Mouse (Mus musculus): ENCODE measurements around the gene Morc3. TPM values are rescaled to one million over a fixed set of nuclear protein-coding genes. Genes with fewer than 3 reads are reported as not detected.
A peak's percentile ranks its signal among the peaks of the same experiment; 100 is the strongest.

Morc3 gene
- polyA plus RNA-seq, 1 experiment from 2014 or later: 32.7 TPM

DNA sequence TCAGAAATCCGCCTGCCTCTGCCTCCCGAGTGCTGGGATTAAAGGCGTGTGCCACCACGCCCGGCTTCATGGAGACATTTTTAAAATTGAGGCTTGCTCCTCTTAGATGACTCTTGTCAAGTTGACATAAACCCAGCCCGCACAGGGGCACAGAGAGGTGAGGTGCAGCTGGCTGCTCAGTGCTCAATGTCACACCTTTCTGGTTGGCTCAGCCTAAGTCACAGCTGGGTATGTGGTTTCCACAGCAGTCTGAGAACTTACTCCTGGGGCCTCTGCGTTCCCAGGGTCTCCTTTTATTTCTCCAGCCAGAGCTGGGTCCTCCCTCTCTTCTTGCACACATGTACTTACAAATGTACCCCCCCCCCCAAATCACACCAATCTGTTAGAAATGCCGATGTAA is 76.3 kb downstream of the Morc3 start:
- Histone ChIP-seq H3K27me3 (ENCODE audit: control insufficient read depth, insufficient read depth, low read depth, low read length) (no peaks in the 10 kb centered on the region), H3K36me3 (ENCODE audit: control insufficient read depth, insufficient read depth, low read length) (no peaks in the 10 kb centered on the region), H3K9me3 (replicated peaks; ENCODE audit: control insufficient read depth, low read length, poor library complexity, severe bottlenecking) (no peaks in the 10 kb centered on the region), H3K4me2 (ENCODE audit: low read length) (no peak overlapping the region), H3K9ac (ENCODE audit: low read depth, low read length) (no peak overlapping the region), H3K27ac (ENCODE audit: low read length) (no peak overlapping the region), H3K4me3 (ENCODE audit: low read depth, low read length) (no peak overlapping the region), H3K4me1 (ENCODE audit: control insufficient read depth, insufficient read depth, low read length) (no peaks in the 10 kb centered on the region)
- ATAC-seq: no peak
- 98% methylated on average over 8 of the region's 8 CpGs for WGBS

DNA sequence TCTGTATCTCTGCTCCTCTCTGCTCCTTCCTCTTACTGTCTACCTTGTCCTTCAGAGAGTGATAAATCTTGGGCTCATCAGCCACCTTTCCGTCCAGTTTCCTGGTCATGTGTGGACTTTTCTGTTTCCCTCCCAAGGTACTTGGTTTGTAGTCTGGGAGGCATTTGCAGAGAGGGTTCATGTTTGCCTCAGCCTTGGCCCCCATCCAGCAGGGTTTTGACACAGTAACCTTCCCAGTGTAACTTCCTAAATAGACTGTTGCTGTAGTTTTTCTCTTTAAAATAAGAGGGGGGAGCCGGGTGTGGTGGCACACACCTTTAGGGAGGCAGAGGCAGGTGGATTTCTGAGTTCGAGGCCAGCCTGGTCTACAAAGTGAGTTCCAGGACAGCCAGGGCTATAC is 78.0 kb downstream of the Morc3 start:
- no peaks in the 10 kb centered on the region for H3K9me3 ChIP-seq (replicated peaks; ENCODE audit: control insufficient read depth, low read length, poor library complexity, severe bottlenecking)
- H3K4me3 ChIP-seq (ENCODE audit: low read depth, low read length): no peak overlapping the region
- no peak overlapping the region for H3K9ac ChIP-seq (ENCODE audit: low read depth, low read length)
- no peaks in the 10 kb centered on the region for H3K27me3 ChIP-seq (ENCODE audit: control insufficient read depth, insufficient read depth, low read depth, low read length)
- H3K36me3 ChIP-seq (ENCODE audit: control insufficient read depth, insufficient read depth, low read length): no peaks in the 10 kb centered on the region
- H3K27ac ChIP-seq (ENCODE audit: low read length): no peak overlapping the region
- no peak overlapping the region for H3K4me2 ChIP-seq (ENCODE audit: low read length)
- WGBS: 87% methylated on average over 3 of the region's 3 CpGs
- no peaks in the 10 kb centered on the region for H3K4me1 ChIP-seq (ENCODE audit: control insufficient read depth, insufficient read depth, low read length)
- ATAC-seq: no peak

DNA sequence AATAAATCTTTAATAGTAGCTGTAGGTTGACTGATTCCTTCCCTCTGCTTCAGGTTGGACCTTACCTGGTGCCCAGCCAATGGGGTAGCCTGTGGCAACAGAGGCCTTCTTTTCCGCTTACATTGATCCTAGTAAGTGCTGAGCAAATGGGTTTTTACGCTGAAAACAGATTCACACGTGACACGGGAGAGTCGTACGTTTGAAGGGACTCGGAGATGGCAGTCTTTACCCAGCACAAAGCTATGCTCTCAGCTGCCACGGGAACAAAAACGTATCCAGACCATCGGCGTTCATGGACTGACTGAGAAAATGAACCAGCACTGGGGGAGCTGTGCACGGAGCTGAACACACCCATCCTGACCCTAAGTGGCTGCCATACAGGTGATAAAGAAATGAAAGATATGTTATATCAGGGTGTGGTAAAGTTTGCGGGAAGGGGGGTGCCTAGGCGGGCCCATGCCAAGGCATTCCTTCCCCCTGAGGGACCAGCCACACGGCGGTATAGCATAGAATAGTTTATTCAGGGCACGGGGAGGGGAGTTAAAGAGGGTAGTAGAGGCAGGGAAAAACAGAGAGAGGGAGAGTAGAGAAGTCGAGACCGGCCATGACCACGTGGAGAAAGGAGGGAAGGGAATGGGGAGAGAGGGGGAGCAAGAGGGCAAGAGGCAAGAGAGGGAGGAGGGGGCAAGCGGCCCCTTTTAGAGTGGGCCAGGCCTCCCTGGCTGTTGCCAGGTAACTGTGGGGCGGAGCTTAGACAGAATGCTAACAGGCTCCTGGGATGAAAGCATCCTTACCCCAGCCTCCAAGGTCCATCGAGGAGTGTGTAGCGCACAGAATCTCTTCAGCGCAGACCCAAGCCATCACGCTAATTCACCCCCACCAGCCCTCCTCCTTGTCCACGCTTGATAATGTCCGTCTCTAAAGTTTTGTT is 79.1 kb downstream of the Morc3 start:
- no peak overlapping the region for H3K4me3 ChIP-seq (ENCODE audit: low read depth, low read length)
- H3K36me3 ChIP-seq (ENCODE audit: control insufficient read depth, insufficient read depth, low read length): no peaks in the 10 kb centered on the region
- no peak overlapping the region for H3K27ac ChIP-seq (ENCODE audit: low read length)
- ATAC-seq: no peak
- 69% methylated on average over 28 of the region's 28 CpGs for WGBS
- H3K9ac ChIP-seq (ENCODE audit: low read depth, low read length): no peak overlapping the region
- H3K4me1 ChIP-seq (ENCODE audit: control insufficient read depth, insufficient read depth, low read length): no peaks in the 10 kb centered on the region
- H3K9me3 ChIP-seq (replicated peaks; ENCODE audit: control insufficient read depth, low read length, poor library complexity, severe bottlenecking): no peaks in the 10 kb centered on the region
- H3K4me2 ChIP-seq (ENCODE audit: low read length): no peak overlapping the region
- no peaks in the 10 kb centered on the region for H3K27me3 ChIP-seq (ENCODE audit: control insufficient read depth, insufficient read depth, low read depth, low read length)

DNA sequence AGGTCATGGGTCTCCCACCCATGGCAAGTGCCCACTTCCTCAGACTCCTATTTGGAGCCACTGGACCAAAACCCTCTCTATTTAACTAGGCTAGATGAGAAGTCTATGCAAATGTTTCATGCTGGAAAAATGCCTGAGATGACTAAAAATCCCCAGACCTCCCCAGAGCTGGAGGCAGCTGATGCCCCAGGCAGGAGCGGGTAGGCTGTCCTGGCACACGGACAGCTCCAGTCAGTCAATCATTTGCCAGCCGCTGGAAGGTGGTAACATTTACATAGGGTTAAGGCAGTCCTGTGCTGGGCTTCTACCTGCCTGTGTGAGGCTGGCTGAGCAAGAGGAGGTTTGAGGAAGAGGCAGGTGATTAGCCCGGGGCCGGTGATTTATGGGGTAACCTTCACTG is 80.2 kb downstream of the Morc3 start:
- no peak for ATAC-seq
- WGBS: 82% methylated on average over 5 of the region's 5 CpGs
- no peak overlapping the region for H3K4me3 ChIP-seq (ENCODE audit: low read depth, low read length)
- H3K9ac ChIP-seq (ENCODE audit: low read depth, low read length): no peak overlapping the region
- H3K36me3 ChIP-seq (ENCODE audit: control insufficient read depth, insufficient read depth, low read length): no peaks in the 10 kb centered on the region
- no peaks in the 10 kb centered on the region for H3K27me3 ChIP-seq (ENCODE audit: control insufficient read depth, insufficient read depth, low read depth, low read length)
- no peaks in the 10 kb centered on the region for H3K9me3 ChIP-seq (replicated peaks; ENCODE audit: control insufficient read depth, low read length, poor library complexity, severe bottlenecking)
- no peaks in the 10 kb centered on the region for H3K4me1 ChIP-seq (ENCODE audit: control insufficient read depth, insufficient read depth, low read length)
- H3K4me2 ChIP-seq (ENCODE audit: low read length): no peak overlapping the region
- H3K27ac ChIP-seq (ENCODE audit: low read length): no peak overlapping the region

DNA sequence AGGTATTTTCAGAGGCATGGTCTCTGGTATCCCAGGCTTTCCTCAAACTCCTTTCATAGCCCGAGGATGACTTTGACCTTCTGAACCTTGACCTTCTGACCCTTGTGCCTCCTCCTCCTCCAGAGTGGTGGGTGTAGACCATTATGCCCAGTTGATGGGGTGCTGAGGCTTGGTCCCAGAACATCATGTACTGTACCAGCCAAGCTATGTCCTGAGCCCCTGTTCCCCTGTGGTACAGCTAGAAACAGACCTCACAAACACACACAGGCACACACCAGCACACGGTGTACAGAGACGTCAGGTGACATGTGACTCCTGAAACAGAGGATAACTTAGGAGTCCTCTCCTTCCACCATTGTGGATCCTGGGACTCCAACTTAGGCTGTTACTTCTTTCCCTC is 80.9 kb downstream of the Morc3 start:
- Histone ChIP-seq H3K4me1 (ENCODE audit: control insufficient read depth, insufficient read depth, low read length) (no peaks in the 10 kb centered on the region), H3K36me3 (ENCODE audit: control insufficient read depth, insufficient read depth, low read length) (no peaks in the 10 kb centered on the region), H3K9ac (ENCODE audit: low read depth, low read length) (no peak overlapping the region), H3K27me3 (ENCODE audit: control insufficient read depth, insufficient read depth, low read depth, low read length) (no peaks in the 10 kb centered on the region), H3K27ac (ENCODE audit: low read length) (no peak overlapping the region), H3K4me3 (ENCODE audit: low read depth, low read length) (no peak overlapping the region), H3K9me3 (replicated peaks; ENCODE audit: control insufficient read depth, low read length, poor library complexity, severe bottlenecking) (no peaks in the 10 kb centered on the region), H3K4me2 (ENCODE audit: low read length) (no peak overlapping the region)
- WGBS: 72% methylated on average over 3 of the region's 3 CpGs
- ATAC-seq: no peak

- no peak overlapping the region for H3K9ac ChIP-seq (ENCODE audit: low read depth, low read length)
- H3K27ac ChIP-seq (ENCODE audit: low read length): no peak overlapping the region
- H3K27me3 ChIP-seq (ENCODE audit: control insufficient read depth, insufficient read depth, low read depth, low read length): no peaks in the 10 kb centered on the region
- H3K4me1 ChIP-seq (ENCODE audit: control insufficient read depth, insufficient read depth, low read length): peaks cover 3% of the 10 kb centered on the region; the same call in 1 of the 2 replicates
- no peak for ATAC-seq
- H3K4me3 ChIP-seq (ENCODE audit: low read depth, low read length): no peak overlapping the region
- WGBS: 77% methylated on average over 10 of the region's 10 CpGs
- H3K9me3 ChIP-seq (replicated peaks; ENCODE audit: control insufficient read depth, low read length, poor library complexity, severe bottlenecking): no peaks in the 10 kb centered on the region
- H3K4me2 ChIP-seq (ENCODE audit: low read length): no peak overlapping the region
- no peaks in the 10 kb centered on the region for H3K36me3 ChIP-seq (ENCODE audit: control insufficient read depth, insufficient read depth, low read length)
Measured at GRCm38 (mm10) chr16:93913881-93914576, 82.1 kb downstream of the Morc3 start.

DNA sequence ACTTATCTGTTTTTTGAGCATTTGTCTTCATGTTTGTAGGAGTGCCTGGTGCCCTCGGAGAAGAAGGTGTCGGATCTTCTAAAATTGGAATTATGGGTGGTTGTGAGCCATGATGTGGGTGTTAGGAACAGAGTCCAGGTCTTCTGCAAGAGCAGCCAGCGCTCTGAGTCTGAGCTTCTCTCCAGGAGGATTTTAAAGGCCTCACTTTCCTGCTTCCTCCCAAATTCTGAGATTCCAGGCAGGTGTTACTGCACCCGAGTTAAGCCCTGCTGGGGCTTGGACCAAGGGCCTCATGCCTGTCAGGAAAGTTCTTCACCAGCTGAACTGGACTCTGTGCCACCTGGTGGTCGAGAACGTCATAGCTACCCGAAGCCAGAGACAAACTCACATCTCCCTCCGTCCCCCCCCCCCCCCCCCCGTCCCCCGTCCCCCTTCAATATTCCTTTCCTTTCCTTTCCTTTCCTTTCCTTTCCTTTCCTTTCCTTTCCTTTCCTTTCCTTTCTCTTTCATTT is 83.5 kb downstream of the Morc3 start:
- H3K27me3 ChIP-seq (ENCODE audit: control insufficient read depth, insufficient read depth, low read depth, low read length): no peaks in the 10 kb centered on the region
- no peak overlapping the region for H3K4me2 ChIP-seq (ENCODE audit: low read length)
- H3K9me3 ChIP-seq (replicated peaks; ENCODE audit: control insufficient read depth, low read length, poor library complexity, severe bottlenecking): no peaks in the 10 kb centered on the region
- WGBS: 38% methylated on average over 8 of the region's 10 CpGs
- H3K9ac ChIP-seq (ENCODE audit: low read depth, low read length): no peak overlapping the region
- peaks cover 3% of the 10 kb centered on the region; the same call in 1 of the 2 replicates for H3K4me1 ChIP-seq (ENCODE audit: control insufficient read depth, insufficient read depth, low read length)
- no peak for ATAC-seq
- no peak overlapping the region for H3K27ac ChIP-seq (ENCODE audit: low read length)
- no peaks in the 10 kb centered on the region for H3K36me3 ChIP-seq (ENCODE audit: control insufficient read depth, insufficient read depth, low read length)
- no peak overlapping the region for H3K4me3 ChIP-seq (ENCODE audit: low read depth, low read length)

- no peaks in the 10 kb centered on the region for H3K36me3 ChIP-seq (ENCODE audit: control insufficient read depth, insufficient read depth, low read length)
- ATAC-seq: no peak; the same call in 1 of the 2 replicates
- no peaks in the 10 kb centered on the region for H3K27me3 ChIP-seq (ENCODE audit: control insufficient read depth, insufficient read depth, low read depth, low read length)
- no peaks in the 10 kb centered on the region for H3K9me3 ChIP-seq (replicated peaks; ENCODE audit: control insufficient read depth, low read length, poor library complexity, severe bottlenecking)
- no peak overlapping the region for H3K4me3 ChIP-seq (ENCODE audit: low read depth, low read length)
- 48% methylated on average over 17 of the region's 22 CpGs for WGBS
- H3K9ac ChIP-seq (ENCODE audit: low read depth, low read length): no peak overlapping the region
- peaks cover 3% of the 10 kb centered on the region; the same call in 1 of the 2 replicates for H3K4me1 ChIP-seq (ENCODE audit: control insufficient read depth, insufficient read depth, low read length)
- no peak overlapping the region for H3K27ac ChIP-seq (ENCODE audit: low read length)
- H3K4me2 ChIP-seq (ENCODE audit: low read length): peak overlapping the region; percentile 37; the same call in 1 of the 2 replicates
Measured at GRCm38 (mm10) chr16:93917712-93918678, 86.1 kb downstream of the Morc3 start.
